Mouse (Mus musculus) olfactory bulb, adult 2 months (tissue): ENCODE results near the gene Oxct2b.

Source experiments
- CTCF ChIP-seq: fragments of 200-500 bp; IDR thresholded peaks from 2 replicates; pipeline ENCODE4 v1.5.1; 2012; ENCODE audit warnings: low read depth, mild to moderate bottlenecking, low read length, moderate library complexity; ENCODE audit not compliant: insufficient read depth
- POLR2A ChIP-seq: fragments of 200-500 bp; IDR thresholded peaks from 2 replicates; pipeline ENCODE4 v1.6.1; 2012; ENCODE audit warnings: mild to moderate bottlenecking, low read depth, low read length, moderate library complexity; ENCODE audit not compliant: insufficient read depth

- TF ChIP-seq CTCF, result no peak
- TF ChIP-seq POLR2A, result no peak
Observed at GRCm38 (mm10) chr4:123152976-123153375, 36.9 kb downstream of the Oxct2b start.
